15 mouse cellular contexts compared by ENCODE assay signal in the genomic region with DNA sequence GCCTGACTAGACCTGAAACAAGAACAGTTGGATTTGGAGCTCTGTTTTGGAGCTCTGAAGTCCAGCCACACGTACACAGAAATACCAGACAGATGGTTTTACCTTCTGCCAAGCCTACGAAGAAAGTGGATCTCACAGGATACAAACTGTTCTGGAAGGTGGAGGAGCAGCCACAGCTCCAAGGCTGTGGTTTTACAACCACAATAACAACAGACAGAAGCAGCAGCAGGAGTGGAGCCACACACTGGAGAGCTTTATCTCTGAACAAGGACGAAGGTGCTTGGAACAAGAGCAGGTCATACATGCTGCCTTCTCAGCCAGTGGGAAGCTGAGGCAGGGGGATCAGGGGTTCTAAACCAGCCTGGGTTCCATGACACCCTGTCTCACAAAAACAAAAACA. TPM values are rescaled to one million over a fixed set of nuclear protein-coding genes. Genes with fewer than 3 reads are reported as not detected.
A peak's percentile ranks its signal among the peaks of the same experiment; 100 is the strongest.
DNase-seq lines count a peak whose midpoint lies in the region.
"Had no signal": no experiment of that assay in that cellular context is flagged by ENCODE, and none has a peak within 500 bp of the region (broad histone marks: within the 10 kb centered on the region; RNA-seq: fewer than 3 reads in every experiment).

No protein-coding gene starts in this region.

- peak; percentile 34 to 80 for DNase-seq in left cerebral cortex, postnatal 25 days (ENCODE audit: low spot score in 2 of 2)
- no peak for DNase-seq in left cerebral cortex, postnatal 10 days (ENCODE audit: extremely low spot score in 1 of 2, low spot score in 2 of 2)
- peak; percentile 74 to 78 for DNase-seq in cerebellum, adult 18-20 months
- peak; percentile 45 to 56 for DNase-seq in cerebellum, postnatal 10 days
- peak; percentile 44 for DNase-seq in right cerebral cortex, postnatal 25 days
- no peak for DNase-seq in adipocyte (ENCODE audit: low spot score)
- DNase-seq in adrenal gland, adult (ENCODE audit: inconsistent age in 2 of 2, low spot score in 1 of 2): no peak
- DNase-seq: heart, postnatal 14 days; lung, embryonic 14.5 days; lung, postnatal 4 days; thymus, postnatal 4 days had no signal

- intact Hi-C loops in left cerebral cortex, postnatal 25 days (cut with DNase I): loop anchor here (2.0 kb wide), 1 partner anchor 121 kb away; no protein-coding TSS in a partner anchor
- intact Hi-C loops in left cerebral cortex, postnatal 10 days (cut with DNase I): no loop called here

RNA-seq across cellular contexts. Expression of a gene that starts 4.8 kb away (rescaled TPM):
- total RNA-seq in left cerebral cortex, postnatal 25 days (2021): not detected
- not detected for total RNA-seq in left cerebral cortex, postnatal 10 days (2021)
- total RNA-seq: adrenal gland, adult 18-20 months; heart, postnatal 14 days; layer of hippocampus, adult 18-20 months; left cerebral cortex, postnatal 14 days; liver, adult 2 months had no signal

RNA-seq across cellular contexts. Expression of a gene that starts 18.9 kb away (rescaled TPM):
- total RNA-seq in left cerebral cortex, postnatal 25 days (2021): 1 to 10 TPM; 1.6 to 2.3 TPM
- 1 to 10 TPM; 1.6 to 2.1 TPM for total RNA-seq in left cerebral cortex, postnatal 10 days (2021)
- total RNA-seq: liver, adult 2 months had no signal

RNA-seq across cellular contexts. Expression of a gene that starts 35.7 kb away (rescaled TPM):
- 1 to 10 TPM; 4.7 to 4.8 TPM for total RNA-seq in left cerebral cortex, postnatal 25 days (2021)
- 1 to 10 TPM; 4.1 to 4.5 TPM for total RNA-seq in left cerebral cortex, postnatal 10 days (2021)

Comparison
In these comparisons a context has a peak if more than half of its experiments do, and no peak if none do; other contexts are left out.
1. DNase-seq: peak in left cerebral cortex, postnatal 25 days (2 of 2), cerebellum, adult 18-20 months (2 of 2), cerebellum, postnatal 10 days (2 of 2) and right cerebral cortex, postnatal 25 days (single experiment); none in left cerebral cortex, postnatal 10 days (0 of 2), adipocyte (single experiment) and adrenal gland, adult (0 of 2).